Mouse (Mus musculus): ENCODE measurements around the gene 2610507B11Rik.
"Not testable (repeated sequence)": the region's sequence is repeated elsewhere in the genome, so short reads cannot be mapped to it uniquely, and the experiment has no call there.

2610507B11Rik gene

GRCm38 (mm10) chr11:78261380-78262352 is at the start of gene 2610507B11Rik:
2610507B11Rik (plus strand) TSS chr11:78261752.
- peak; percentile 95 for DNase-seq (ENCODE audit: extremely low spot score, low spot score)

DNA sequence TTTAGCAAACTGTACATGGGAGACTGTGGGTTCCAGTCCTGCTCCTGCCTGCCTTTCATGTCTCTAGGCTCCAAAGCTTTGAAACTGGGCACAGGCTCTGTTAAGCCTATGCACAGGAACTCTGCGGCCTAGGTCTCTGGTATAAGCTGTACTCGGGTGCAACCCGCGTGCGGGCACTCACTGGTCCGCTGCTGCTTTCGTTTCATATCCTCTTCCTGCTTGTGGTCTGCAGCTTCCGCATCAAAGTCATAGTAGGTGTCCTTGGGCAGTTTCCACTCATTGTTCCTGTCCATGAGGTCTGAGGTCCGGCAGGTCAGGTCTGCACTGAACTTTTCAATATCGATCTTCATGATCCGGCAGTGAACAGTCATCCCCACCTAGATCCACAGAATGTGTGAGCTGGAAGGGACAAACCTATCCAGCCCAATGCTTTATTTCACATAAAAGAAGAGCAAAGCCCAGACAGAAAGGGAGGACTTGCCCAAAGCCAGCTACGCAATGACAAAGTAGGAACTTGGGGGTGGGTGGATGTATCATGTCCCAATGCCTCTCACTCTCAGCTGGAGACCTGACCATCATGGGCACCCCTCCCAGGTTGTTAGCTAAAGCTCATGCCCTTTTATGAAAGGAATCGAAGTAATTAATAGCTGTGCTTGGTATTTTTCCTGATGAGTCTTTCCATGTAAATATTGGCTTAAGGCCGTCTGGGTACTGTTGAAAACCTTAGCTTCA is 48.3 kb upstream of the 2610507B11Rik start:
- DNase-seq (ENCODE audit: extremely low spot score, low spot score) = no peak

DNA sequence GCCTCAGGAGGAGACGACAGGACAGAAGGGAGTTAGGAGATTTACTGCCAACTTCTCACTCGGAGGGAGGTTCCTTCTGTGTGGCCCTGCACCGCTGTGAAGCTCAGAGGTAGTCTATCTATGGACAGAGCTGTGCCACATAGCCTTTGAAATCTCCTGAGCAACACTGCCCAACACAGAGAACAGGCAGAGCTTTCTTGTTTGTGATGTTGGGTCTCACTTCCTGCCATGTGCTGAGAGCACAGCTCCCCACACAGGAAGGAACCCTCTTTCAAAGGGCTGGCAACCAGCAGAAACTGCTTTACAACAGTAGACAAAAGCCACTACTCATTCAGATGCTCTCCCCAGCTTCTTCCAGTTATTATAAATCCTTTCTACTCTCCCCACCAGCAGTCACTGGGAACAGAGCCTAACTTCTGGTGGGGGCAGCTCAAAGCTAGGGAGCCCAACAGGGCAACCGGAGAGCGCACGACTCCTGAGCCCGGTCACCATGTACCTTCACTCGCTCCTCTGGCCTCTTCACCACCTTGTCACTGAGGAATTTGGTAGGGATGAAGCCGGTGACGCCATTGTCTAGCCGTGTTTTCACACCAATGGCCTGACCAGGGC is 45.7 kb upstream of the 2610507B11Rik start:
- DNase-seq (ENCODE audit: extremely low spot score, low spot score) = no peak

- DNase-seq (ENCODE audit: extremely low spot score, low spot score) = no peak
These were observed 38.0 kb upstream of the 2610507B11Rik start for GRCm38 (mm10) chr11:78223586-78223985.

DNA sequence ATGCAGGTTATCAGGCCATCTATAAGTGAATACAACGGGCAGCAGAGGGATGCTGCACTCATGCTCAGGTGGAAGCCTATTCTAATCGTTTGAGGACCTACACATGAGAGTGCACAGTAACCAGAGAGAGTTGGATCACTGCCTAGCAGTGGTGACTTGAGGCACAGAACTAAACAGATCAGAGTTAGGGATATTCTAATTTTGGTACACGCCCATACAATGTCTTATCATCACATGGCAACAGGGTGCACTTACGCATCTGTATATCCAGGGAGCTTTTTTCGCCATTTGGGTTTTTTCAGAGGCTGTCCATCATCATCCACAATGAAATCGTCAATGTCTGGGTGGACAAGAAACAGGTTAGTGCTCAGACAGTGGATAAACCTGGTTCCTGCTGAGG is 30.0 kb upstream of the 2610507B11Rik start:
- DNase-seq (ENCODE audit: extremely low spot score, low spot score) = no peak

GRCm38 (mm10) chr11:78240193-78240857 is 21.2 kb upstream of the 2610507B11Rik start:
- DNase-seq (ENCODE audit: extremely low spot score, low spot score) = no peak

DNA sequence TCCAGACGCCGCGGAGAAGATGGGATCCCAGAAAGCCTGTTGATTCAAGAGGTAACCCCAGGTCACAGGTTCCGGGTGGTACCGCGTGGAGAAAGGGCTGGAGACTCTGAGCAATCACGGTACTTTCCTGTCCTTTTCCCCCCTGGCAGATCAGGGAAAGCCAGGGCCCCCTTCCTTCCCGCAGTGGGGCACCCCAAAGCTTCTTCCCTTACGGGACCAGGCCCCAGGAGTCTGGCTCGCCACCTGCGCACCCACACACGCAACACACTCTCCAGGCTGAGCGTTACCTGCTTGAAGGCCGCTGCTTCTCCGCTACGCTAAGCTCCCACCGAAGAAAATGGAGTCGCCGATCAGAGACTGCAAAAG is 16.3 kb upstream of the 2610507B11Rik start:
- DNase-seq (ENCODE audit: extremely low spot score, low spot score) = no peak

DNA sequence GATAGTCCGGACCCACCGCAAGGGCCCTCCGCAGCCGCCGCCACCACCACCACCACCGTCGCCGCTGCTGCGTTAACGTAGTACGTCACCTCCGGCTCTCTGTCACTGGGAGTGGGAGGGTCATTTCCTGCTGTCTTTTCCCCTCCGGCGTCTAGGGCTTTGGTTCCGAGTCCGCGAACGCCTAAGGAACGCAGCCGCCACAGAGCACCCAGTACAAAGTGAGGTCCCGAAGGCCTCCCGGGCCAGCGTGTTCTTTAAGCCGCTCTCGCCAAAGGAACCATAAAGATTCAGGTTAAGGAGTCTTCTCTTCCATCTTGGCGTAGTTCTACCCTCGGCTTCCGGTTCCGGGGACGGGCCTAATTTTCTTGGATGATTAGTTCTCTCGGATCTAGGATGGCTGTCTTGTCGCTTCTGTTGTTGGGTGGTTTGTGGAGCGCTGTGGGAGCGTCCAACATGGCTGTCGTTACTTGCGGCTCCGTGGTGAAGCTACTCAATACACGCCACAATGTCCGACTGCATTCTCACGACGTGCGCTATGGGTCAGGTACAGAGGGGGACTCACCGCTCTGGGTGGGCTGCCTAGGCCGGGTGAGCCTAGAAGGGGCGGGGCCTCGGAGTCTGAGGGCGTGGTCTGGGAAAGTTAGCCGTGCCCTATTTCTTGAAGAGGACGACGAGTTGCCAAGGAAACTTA is 15.8 kb upstream of the 2610507B11Rik start, which contains the start of the genes Sdf2 and Supt6:
TSS of gene Sdf2 (plus strand) at position 120 of the 691 bp plus-strand sequence.
TSS of gene Supt6 (minus strand) at position 361 of the 691 bp plus-strand sequence.
- DNase-seq (ENCODE audit: extremely low spot score, low spot score) = peak; percentile 98

DNA sequence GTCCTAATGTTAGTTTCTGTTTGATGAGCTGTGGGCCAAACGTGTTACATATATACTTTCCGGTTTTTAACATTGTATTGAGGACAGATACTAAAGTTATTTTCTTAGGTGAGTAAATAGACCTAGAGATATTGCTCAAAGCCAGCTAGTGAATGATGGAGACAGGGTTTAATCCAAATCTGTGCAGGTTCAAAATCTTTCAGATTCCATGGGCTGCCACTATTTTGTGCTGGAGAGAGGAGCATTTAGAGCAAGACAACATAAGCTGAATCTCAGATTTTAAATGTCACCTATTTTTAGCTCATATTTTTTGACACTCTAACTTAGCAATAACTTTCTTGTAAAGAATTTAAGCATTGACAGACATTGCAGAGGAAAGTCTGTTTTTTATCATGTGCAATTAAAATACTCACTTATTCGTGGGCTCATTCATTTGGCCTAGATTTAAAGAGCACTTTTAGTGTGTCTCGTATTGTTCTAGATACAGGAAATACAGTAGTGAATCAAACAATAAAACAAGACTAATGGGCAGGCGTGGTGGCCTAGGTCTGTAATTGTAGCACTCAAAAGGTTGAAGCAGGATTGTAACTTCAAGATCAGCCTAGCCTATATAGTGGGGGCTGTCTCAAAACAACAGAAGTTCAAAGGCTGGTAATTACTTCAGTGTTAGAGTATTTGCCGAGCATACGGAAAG is 15.1 kb upstream of the 2610507B11Rik start:
- DNase-seq (ENCODE audit: extremely low spot score, low spot score) = no peak

- DNase-seq (ENCODE audit: extremely low spot score, low spot score) = no peak
These were observed 14.6 kb upstream of the 2610507B11Rik start for GRCm38 (mm10) chr11:78247012-78247348.

GRCm38 (mm10) chr11:78247727-78248140 is 13.8 kb upstream of the 2610507B11Rik start:
- DNase-seq (ENCODE audit: extremely low spot score, low spot score) = no peak

DNA sequence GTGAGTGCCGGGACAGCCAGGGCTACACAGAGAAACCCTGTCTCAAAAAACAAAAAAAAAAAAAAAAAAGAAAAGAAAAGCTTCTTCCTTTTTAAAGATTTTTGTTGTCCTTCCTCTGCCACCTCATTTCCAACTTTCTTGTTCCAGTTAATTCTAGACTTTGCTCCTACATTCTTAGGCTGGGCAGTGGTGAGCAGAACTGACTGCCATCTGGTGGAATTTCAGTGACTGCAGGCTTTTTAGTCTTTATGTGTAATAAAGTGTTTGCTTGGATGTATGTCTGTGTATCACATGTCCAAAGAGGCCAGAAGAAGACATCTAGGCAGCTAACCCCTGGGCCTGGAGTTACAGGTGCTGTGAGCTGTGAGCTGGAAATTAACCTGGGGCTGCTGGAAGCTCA is 4.9 kb upstream of the 2610507B11Rik start:
- no peak for DNase-seq (ENCODE audit: extremely low spot score, low spot score)

GRCm38 (mm10) chr11:78260489-78261258 is 878 bp upstream of the 2610507B11Rik start:
- no peak for DNase-seq (ENCODE audit: extremely low spot score, low spot score)

GRCm38 (mm10) chr11:78262550-78262949 is 998 bp downstream of the 2610507B11Rik start:
- DNase-seq (ENCODE audit: extremely low spot score, low spot score) = peak; percentile 45

GRCm38 (mm10) chr11:78265571-78265970 is 4.0 kb downstream of the 2610507B11Rik start:
- DNase-seq (ENCODE audit: extremely low spot score, low spot score) = no peak

GRCm38 (mm10) chr11:78271986-78272385 is 10.4 kb downstream of the 2610507B11Rik start:
- DNase-seq (ENCODE audit: extremely low spot score, low spot score) = no peak

GRCm38 (mm10) chr11:78275596-78275995 is 14.0 kb downstream of the 2610507B11Rik start:
- DNase-seq (ENCODE audit: extremely low spot score, low spot score) = no peak

DNA sequence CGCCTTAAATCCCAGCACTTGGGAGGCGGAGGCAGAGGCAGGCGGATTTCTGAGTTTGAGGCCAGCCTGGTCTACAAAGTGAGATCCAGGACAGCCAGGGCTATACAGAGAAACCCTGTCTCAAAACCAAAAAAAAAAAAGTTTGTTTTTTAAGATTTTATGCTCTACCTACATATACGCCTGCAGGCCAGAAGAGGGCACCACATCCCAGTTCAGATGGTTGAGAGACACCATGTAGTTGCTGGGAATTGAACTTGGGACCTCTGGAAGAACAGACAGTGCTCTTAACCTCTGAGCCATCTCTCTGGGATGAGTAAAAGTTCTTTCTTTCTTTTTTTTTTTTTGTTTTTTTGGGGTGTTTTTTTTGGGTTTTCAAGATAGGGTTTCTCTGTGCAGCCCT is 14.6 kb downstream of the 2610507B11Rik start:
- not testable (repeated sequence) for DNase-seq (ENCODE audit: extremely low spot score, low spot score)

DNA sequence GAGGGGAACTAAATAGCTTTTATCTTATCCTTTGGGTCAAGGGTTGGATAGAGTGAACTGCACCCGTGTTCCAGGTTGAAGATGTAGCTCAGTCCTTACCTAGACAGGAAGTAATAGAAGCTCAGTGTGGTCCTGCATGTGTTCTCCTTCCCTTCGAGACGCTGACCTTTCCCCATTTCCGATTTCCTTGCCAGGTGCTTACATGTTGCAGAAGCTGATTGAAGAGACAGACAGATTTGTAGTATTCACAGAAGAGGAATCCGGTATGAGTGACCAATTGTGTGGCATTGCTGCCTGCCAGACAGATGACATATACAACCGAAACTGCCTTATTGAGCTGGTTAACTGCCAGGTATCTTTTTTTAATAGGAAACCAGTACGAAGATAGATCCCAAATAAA is 17.3 kb downstream of the 2610507B11Rik start:
- no peak for DNase-seq (ENCODE audit: extremely low spot score, low spot score)

Data from neural tube, embryonic 10.5 days (tissue).